In genomic region chr11:46336020-46336419, GRCm38 (mm10) we compare ENCODE assay signal across 35 mouse cellular contexts. TPM values are rescaled to one million over a fixed set of nuclear protein-coding genes. Genes with fewer than 3 reads are reported as not detected.
"Had no signal": no experiment of that assay in that cellular context is flagged by ENCODE, and none has a peak within 500 bp of the region (broad histone marks: within the 10 kb centered on the region; RNA-seq: fewer than 3 reads in every experiment).

No protein-coding gene starts in this region.

- H3K9me3 ChIP-seq: limb, embryonic 10.5 days; limb, embryonic 12.5 days; limb, embryonic 13.5 days; limb, embryonic 15.5 days; liver, embryonic 12.5 days; liver, embryonic 13.5 days; liver, embryonic 15.5 days; lung, embryonic 15.5 days; megakaryocyte, embryonic 14.5 days; midbrain, embryonic 10.5 days; midbrain, embryonic 12.5 days; midbrain, embryonic 13.5 days; neural tube, embryonic 12.5 days; neural tube, embryonic 13.5 days had no signal

- H3K4me1 ChIP-seq: limb, embryonic 10.5 days; limb, embryonic 12.5 days; limb, embryonic 15.5 days; liver, embryonic 12.5 days; liver, embryonic 13.5 days; liver, embryonic 15.5 days; lung, embryonic 15.5 days; midbrain, embryonic 10.5 days; midbrain, embryonic 12.5 days; midbrain, embryonic 13.5 days; midbrain, embryonic 15.5 days; neural tube, embryonic 12.5 days; neural tube, embryonic 13.5 days had no signal

- H3K27me3 ChIP-seq: limb, embryonic 12.5 days; limb, embryonic 13.5 days; limb, embryonic 15.5 days; liver, embryonic 12.5 days; liver, embryonic 13.5 days; liver, embryonic 15.5 days; lung, embryonic 15.5 days; midbrain, embryonic 12.5 days; midbrain, embryonic 13.5 days; midbrain, embryonic 15.5 days; neural tube, embryonic 12.5 days; neural tube, embryonic 13.5 days had no signal

- H3K4me3 ChIP-seq: limb, embryonic 10.5 days; limb, embryonic 12.5 days; limb, embryonic 13.5 days; limb, embryonic 15.5 days; liver, embryonic 12.5 days; liver, embryonic 13.5 days; liver, embryonic 15.5 days; lung, embryonic 15.5 days; megakaryocyte, embryonic 14.5 days; midbrain, embryonic 10.5 days; midbrain, embryonic 12.5 days; midbrain, embryonic 13.5 days; midbrain, embryonic 15.5 days; myocyte; neural tube, embryonic 12.5 days; neural tube, embryonic 13.5 days had no signal

- H3K4me2 ChIP-seq: limb, embryonic 12.5 days; limb, embryonic 13.5 days; limb, embryonic 15.5 days; liver, embryonic 11.5 days; liver, embryonic 12.5 days; liver, embryonic 13.5 days; liver, embryonic 15.5 days; lung, embryonic 14.5 days; lung, embryonic 15.5 days; midbrain, embryonic 11.5 days; midbrain, embryonic 12.5 days; midbrain, embryonic 13.5 days; midbrain, embryonic 15.5 days; neural tube, embryonic 12.5 days; neural tube, embryonic 13.5 days had no signal

- ATAC-seq: liver, embryonic 12.5 days; liver, postnatal 0 days; lung, postnatal 0 days; midbrain, embryonic 13.5 days; midbrain, embryonic 15.5 days; midbrain, embryonic 16.5 days had no signal

- H3K27ac ChIP-seq: limb, embryonic 10.5 days; limb, embryonic 12.5 days; limb, embryonic 13.5 days; limb, embryonic 15.5 days; liver, embryonic 12.5 days; liver, embryonic 13.5 days; liver, embryonic 14.5 days; liver, embryonic 15.5 days; lung, embryonic 15.5 days; macrophage; midbrain, embryonic 10.5 days; midbrain, embryonic 12.5 days; midbrain, embryonic 13.5 days; midbrain, embryonic 15.5 days; neural tube, embryonic 12.5 days; neural tube, embryonic 13.5 days had no signal

- DNase-seq: left cerebral cortex, postnatal 4 days; liver; liver, embryonic 13.5 days; liver, postnatal 0 days; lung, adult 18-20 months; lung, adult 2 months; lung, embryonic 14.5 days; lung, postnatal 10 days; lung, postnatal 14 days; lung, postnatal 36 days; lung, postnatal 4 days; midbrain, embryonic 14.5 days had no signal

- H3K36me3 ChIP-seq: limb, embryonic 10.5 days; limb, embryonic 12.5 days; limb, embryonic 13.5 days; limb, embryonic 15.5 days; liver, embryonic 12.5 days; liver, embryonic 13.5 days; liver, embryonic 15.5 days; lung, embryonic 15.5 days; midbrain, embryonic 10.5 days; midbrain, embryonic 12.5 days; midbrain, embryonic 13.5 days; midbrain, embryonic 15.5 days; neural tube, embryonic 12.5 days; neural tube, embryonic 13.5 days had no signal

- H3K9ac ChIP-seq: limb, embryonic 12.5 days; limb, embryonic 13.5 days; limb, embryonic 15.5 days; liver, embryonic 12.5 days; liver, embryonic 13.5 days; liver, embryonic 14.5 days; liver, embryonic 15.5 days; liver, postnatal 0 days; lung, embryonic 14.5 days; lung, embryonic 15.5 days; midbrain, embryonic 12.5 days; midbrain, embryonic 13.5 days; midbrain, embryonic 15.5 days; neural tube, embryonic 12.5 days; neural tube, embryonic 13.5 days had no signal

RNA-seq across cellular contexts. Expression of gene Itk, which starts 53.3 kb away (rescaled TPM):
- polyA plus RNA-seq: limb, embryonic 10.5 days; limb, embryonic 11.5 days; limb, embryonic 12.5 days; liver, embryonic 12.5 days; midbrain, embryonic 11.5 days; midbrain, embryonic 13.5 days; midbrain, embryonic 14.5 days; midbrain, embryonic 15.5 days; midbrain, embryonic 16.5 days; neural tube, embryonic 11.5 days; neural tube, embryonic 12.5 days; neural tube, embryonic 13.5 days had no signal
